ENCODE assay signal across 8 mouse cellular contexts in the genomic region with DNA sequence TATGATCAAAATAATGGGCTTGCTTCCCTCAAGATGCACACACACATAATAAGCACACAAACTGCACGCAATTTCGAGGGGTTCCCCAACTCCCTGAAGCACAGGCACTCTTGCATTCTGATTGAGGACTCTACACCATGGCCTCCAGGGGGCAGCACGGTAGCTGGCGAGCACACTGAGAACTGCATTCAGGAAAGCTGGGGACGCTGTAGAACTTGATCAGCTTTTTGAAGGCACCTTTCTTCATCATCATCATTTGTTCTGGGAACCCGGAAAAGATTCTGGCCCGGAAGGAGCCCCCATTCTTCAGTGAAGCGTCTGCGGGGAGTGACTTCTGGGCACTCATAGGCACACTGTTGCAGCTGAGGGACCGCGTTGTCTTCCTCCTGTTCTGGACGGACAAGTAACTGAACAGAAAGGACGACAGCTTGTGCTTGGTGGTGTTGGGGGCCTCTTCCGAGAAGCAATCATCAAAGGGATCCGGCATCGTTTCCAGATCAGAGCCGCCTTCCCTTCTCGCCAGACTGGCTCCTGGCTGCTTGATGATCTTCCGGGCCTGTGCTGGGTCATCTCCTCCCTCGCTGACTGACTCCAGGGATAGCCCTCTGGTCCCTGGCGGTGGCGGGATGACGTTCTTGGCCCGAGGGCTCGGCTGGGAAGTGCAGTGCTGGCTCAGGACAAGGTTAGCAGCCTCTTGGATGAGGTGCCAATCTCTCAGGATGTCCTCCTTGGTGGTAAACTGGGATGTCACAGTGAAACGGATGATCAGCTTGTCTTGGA. TPM values are rescaled to one million over a fixed set of nuclear protein-coding genes. Genes with fewer than 3 reads are reported as not detected.
DNase-seq lines count a peak whose midpoint lies in the region; ATAC-seq and TF ChIP-seq lines count a peak whose summit lies in the region.

No protein-coding gene starts in this region.

- H3K27ac ChIP-seq in bone marrow macrophage, adult 2 months (ENCODE audit: insufficient read depth, low read depth, low read length) = no peak overlapping the region
- no peak overlapping the region for H3K27ac ChIP-seq in embryonic facial prominence, embryonic 14.5 days (replicated peaks; ENCODE audit: low read depth, low read length)
- no peak overlapping the region for H3K27ac ChIP-seq in heart, embryonic 11.5 days (ENCODE audit: low read depth, low read length)
- no peak overlapping the region for H3K27ac ChIP-seq in liver, postnatal 0 days (ENCODE audit: low read depth)
- no peak overlapping the region for H3K27ac ChIP-seq in neural tube, embryonic 15.5 days (replicated peaks)

- H3K4me3 ChIP-seq in bone marrow macrophage, adult 2 months (ENCODE audit: insufficient read depth, low read length) = no peak overlapping the region
- H3K4me3 ChIP-seq in embryonic facial prominence, embryonic 14.5 days (ENCODE audit: low read depth, low read length) = peak overlapping the region; percentile 34
- H3K4me3 ChIP-seq in heart, embryonic 11.5 days (ENCODE audit: low read depth, low read length) = peak overlapping the region; percentile 34
- H3K4me3 ChIP-seq in liver, postnatal 0 days (ENCODE audit: low read depth, low read length) = peak overlapping the region; percentile 28
- H3K4me3 ChIP-seq in neural tube, embryonic 15.5 days (replicated peaks) = peak overlapping the region; percentile 29

- TF ChIP-seq POLR2A in bone marrow macrophage, adult 2 months (IDR thresholded peaks at IDR 0.05; ENCODE audit: borderline replicate concordance, low read depth, low read length) = no peak

- TF ChIP-seq EP300 in liver, postnatal 0 days (IDR thresholded peaks at IDR 0.05; ENCODE audit: low read depth) = no peak

- TF ChIP-seq CTCF in bone marrow macrophage, adult 2 months (IDR thresholded peaks at IDR 0.05; ENCODE audit: low read depth, low read length) = peak; percentile 71
- peak; percentile 89 for TF ChIP-seq CTCF in liver, postnatal 0 days (IDR thresholded peaks at IDR 0.05; ENCODE audit: low read depth)

- no peaks in the 10 kb centered on the region for H3K9me3 ChIP-seq in embryonic facial prominence, embryonic 14.5 days (ENCODE audit: control insufficient read depth, low read length)
- no peaks in the 10 kb centered on the region for H3K9me3 ChIP-seq in heart, embryonic 11.5 days (replicated peaks; ENCODE audit: control insufficient read depth, low read length)
- no peaks in the 10 kb centered on the region for H3K9me3 ChIP-seq in liver, postnatal 0 days (ENCODE audit: low read length)
- no peaks in the 10 kb centered on the region for H3K9me3 ChIP-seq in neural tube, embryonic 15.5 days (replicated peaks)

- peaks cover 6% of the 10 kb centered on the region; the same call in 1 of the 2 replicates for H3K4me1 ChIP-seq in bone marrow macrophage, adult 2 months (ENCODE audit: control insufficient read depth, insufficient read depth, low read length)
- 0 out of 2 replicates have a peak, but pooled peaks cover 4% of the 10 kb centered on the region for H3K4me1 ChIP-seq in embryonic facial prominence, embryonic 14.5 days (ENCODE audit: control insufficient read depth, insufficient read depth, low read length)
- no peaks in the 10 kb centered on the region for H3K4me1 ChIP-seq in heart, embryonic 11.5 days (ENCODE audit: control insufficient read depth, insufficient read depth, low read length)
- peaks cover 16% of the 10 kb centered on the region for H3K4me1 ChIP-seq in liver, postnatal 0 days (ENCODE audit: insufficient read depth)
- no peaks in the 10 kb centered on the region for H3K4me1 ChIP-seq in neural tube, embryonic 15.5 days

- ATAC-seq in embryonic facial prominence, embryonic 14.5 days (ENCODE audit: low read depth) = peak; percentile 50; the same call in 1 of the 2 replicates
- ATAC-seq in heart, embryonic 11.5 days (replicated peaks; ENCODE audit: insufficient number of reproducible peaks, low FRiP score, low TSS enrichment) = no peak; the same call in 1 of the 2 replicates
- no peak for ATAC-seq in liver, postnatal 0 days
- ATAC-seq in neural tube, embryonic 15.5 days (ENCODE audit: low FRiP score) = peak; percentile 64; the same call in 1 of the 2 replicates

- WGBS in embryonic facial prominence, embryonic 14.5 days = 24% methylated on average over 23 of the region's 26 CpGs
- WGBS in heart, embryonic 11.5 days (ENCODE audit: insufficient replicate concordance) = 18% methylated on average over 26 of the region's 26 CpGs
- WGBS in liver, postnatal 0 days (ENCODE audit: insufficient replicate concordance) = 40% methylated on average over 26 of the region's 26 CpGs
- 29% methylated on average over 26 of the region's 26 CpGs for WGBS in neural tube, embryonic 15.5 days

- peak overlapping the region; percentile 34; the same call in 1 of the 2 replicates for H3K9ac ChIP-seq in embryonic facial prominence, embryonic 14.5 days (ENCODE audit: low read depth, low read length)
- H3K9ac ChIP-seq in heart, embryonic 11.5 days (ENCODE audit: low read depth, low read length) = peak overlapping the region; percentile 23; the same call in 1 of the 2 replicates
- peak overlapping the region; percentile 18; the same call in 1 of the 2 replicates for H3K9ac ChIP-seq in liver, postnatal 0 days (replicated peaks)
- H3K9ac ChIP-seq in neural tube, embryonic 15.5 days (replicated peaks) = peak overlapping the region; percentile 20; the same call in 1 of the 2 replicates

- H3K36me3 ChIP-seq in embryonic facial prominence, embryonic 14.5 days (ENCODE audit: control insufficient read depth, insufficient read depth, low read length) = no peaks in the 10 kb centered on the region
- no peaks in the 10 kb centered on the region for H3K36me3 ChIP-seq in heart, embryonic 11.5 days (ENCODE audit: control insufficient read depth, insufficient read depth, low read length)
- no peaks in the 10 kb centered on the region; the same call in 1 of the 2 replicates for H3K36me3 ChIP-seq in liver, postnatal 0 days (replicated peaks; ENCODE audit: insufficient read depth, low read length)
- 0 out of 2 replicates have a peak, but pooled peaks cover 1% of the 10 kb centered on the region for H3K36me3 ChIP-seq in neural tube, embryonic 15.5 days

- H3K27me3 ChIP-seq in embryonic facial prominence, embryonic 14.5 days (replicated peaks; ENCODE audit: control insufficient read depth, insufficient read depth, low read length) = no peaks in the 10 kb centered on the region
- H3K27me3 ChIP-seq in heart, embryonic 11.5 days (ENCODE audit: control insufficient read depth, insufficient read depth, low read length) = no peaks in the 10 kb centered on the region
- H3K27me3 ChIP-seq in liver, postnatal 0 days (ENCODE audit: insufficient read depth, low read length) = no peaks in the 10 kb centered on the region
- no peaks in the 10 kb centered on the region for H3K27me3 ChIP-seq in neural tube, embryonic 15.5 days (replicated peaks)

- H3K4me2 ChIP-seq in embryonic facial prominence, embryonic 14.5 days (ENCODE audit: low read depth, low read length) = peak overlapping the region; percentile 65
- peak overlapping the region; percentile 64 for H3K4me2 ChIP-seq in heart, embryonic 11.5 days
- H3K4me2 ChIP-seq in liver, postnatal 0 days (ENCODE audit: low read depth, low read length) = peak overlapping the region; percentile 58
- H3K4me2 ChIP-seq in neural tube, embryonic 15.5 days = peak overlapping the region; percentile 62

- DNase-seq in CD8-positive naive resting alpha-beta T cell, adult 2 months (ENCODE audit: low read depth in 2 of 2, low spot score in 2 of 2) = peak; percentile 73 to 79
- DNase-seq in embryonic facial prominence, embryonic 14.5 days (ENCODE audit: low spot score) = peak; percentile 81
- DNase-seq in kidney, postnatal 14 days = peak; percentile 68
- DNase-seq in liver, postnatal 0 days = peak; percentile 80
- peak; percentile 89 for DNase-seq in thymus, postnatal 0 days (ENCODE audit: low spot score)

RNA-seq across cellular contexts. Expression of gene Hdc, which starts 25.1 kb away (rescaled TPM):
- 0.56 and 1.6 TPM in 2 replicates for polyA plus RNA-seq in bone marrow macrophage, adult 2 months (2012; ENCODE audit: insufficient read depth, insufficient read length, missing spikeins)
- polyA plus RNA-seq in embryonic facial prominence, embryonic 14.5 days (2014; fragmentation: Nextera tagmentation; extraction: Ambion mirVana) = 32.0 and 67.6 TPM in 2 replicates
- polyA plus RNA-seq in heart, embryonic 11.5 days (2014; fragmentation: Nextera tagmentation; extraction: Ambion mirVana) = 3.5 and 4.3 TPM in 2 replicates
- polyA plus RNA-seq in liver, postnatal 0 days (2015; fragmentation: Nextera tagmentation; extraction: Ambion mirVana) = 4.5 and 6.0 TPM in 2 replicates
- polyA plus RNA-seq in neural tube, embryonic 15.5 days (2015; fragmentation: Nextera tagmentation; extraction: Ambion mirVana) = 1.3 and 2.1 TPM in 2 replicates
- polyA plus RNA-seq in thymus, postnatal 0 days (2015; fragmentation: Nextera tagmentation; extraction: Ambion mirVana) = 13.0 and 13.3 TPM in 2 replicates

RNA-seq across cellular contexts. Expression of gene Slc27a2, which starts 41.8 kb away (rescaled TPM):
- polyA plus RNA-seq in bone marrow macrophage, adult 2 months (2012; ENCODE audit: insufficient read depth, insufficient read length, missing spikeins) = not detected in 2 replicates
- 10.4 and 10.8 TPM in 2 replicates for polyA plus RNA-seq in embryonic facial prominence, embryonic 14.5 days (2014; fragmentation: Nextera tagmentation; extraction: Ambion mirVana)
- polyA plus RNA-seq in heart, embryonic 11.5 days (2014; fragmentation: Nextera tagmentation; extraction: Ambion mirVana) = 0.42 and 1.4 TPM in 2 replicates
- polyA plus RNA-seq in liver, postnatal 0 days (2015; fragmentation: Nextera tagmentation; extraction: Ambion mirVana) = 1,036 and 1,041 TPM in 2 replicates
- 10.7 and 11.3 TPM in 2 replicates for polyA plus RNA-seq in neural tube, embryonic 15.5 days (2015; fragmentation: Nextera tagmentation; extraction: Ambion mirVana)
- 2.7 and 2.8 TPM in 2 replicates for polyA plus RNA-seq in thymus, postnatal 0 days (2015; fragmentation: Nextera tagmentation; extraction: Ambion mirVana)

Comparison
In these comparisons a context has a peak if more than half of its experiments do, and no peak if none do; other contexts are left out.
1. ATAC-seq: peak in embryonic facial prominence, embryonic 14.5 days (single experiment) and neural tube, embryonic 15.5 days (single experiment); none in heart, embryonic 11.5 days (single experiment) and liver, postnatal 0 days (single experiment).
2. RNA of gene Slc27a2, which starts 41.8 kb away (polyA plus RNA-seq): 1,036 to 1,041 TPM in liver, postnatal 0 days; 10.7 to 11.3 TPM in neural tube, embryonic 15.5 days, 10.4 to 10.8 TPM in embryonic facial prominence, embryonic 14.5 days, 2.7 to 2.8 TPM in thymus, postnatal 0 days, 0.42 to 1.4 TPM in heart, embryonic 11.5 days and not detected in bone marrow macrophage, adult 2 months; every median in the first group is over 10 times any median in the second.
3. Peak in every context shown above with its lines, with median percentiles within 50 percentile points of each other: DNase-seq, H3K4me2 ChIP-seq and H3K9ac ChIP-seq.